Mouse (Mus musculus): ENCODE measurements around the gene Ldb3. TPM values are rescaled to one million over a fixed set of nuclear protein-coding genes. Genes with fewer than 3 reads are reported as not detected.

The Ldb3 gene
- not detected for polyA plus RNA-seq (2017; shearing (Covaris generic))

GRCm38 (mm10) chr14:34588498-34588897 is at the start of gene Ldb3:
TSS of gene Ldb3 (minus strand) at chr14:34588682.

GRCm38 (mm10) chr14:34599941-34600340 is 11.5 kb upstream of the Ldb3 start, which contains the start of gene Opn4:
TSS of gene Opn4 (minus strand) at chr14:34600142.

GRCm38 (mm10) chr14:34522701-34523100 is 65.8 kb downstream of the Ldb3 start, which contains the start of gene 9230112D13Rik:
TSS of gene 9230112D13Rik (minus strand) at chr14:34522801.

GRCm38 (mm10) chr14:34503325-34503647 is 85.2 kb downstream of the Ldb3 start, which contains the start of gene Bmpr1a:
TSS of gene Bmpr1a (minus strand) at chr14:34503341.

Other genes with a start within 250 kb of the Ldb3 start
- not detected for gene Fam25c, start 233.2 kb downstream of the Ldb3 start, polyA plus RNA-seq (2017; shearing (Covaris generic))
- not detected for gene Sncg, start 213.9 kb downstream of the Ldb3 start, polyA plus RNA-seq (2017; shearing (Covaris generic))
- 0.12 TPM for gene Mmrn2, start 213.2 kb downstream of the Ldb3 start, polyA plus RNA-seq (2017; shearing (Covaris generic))
- 0.37 TPM for gene Bmpr1a, start 85.3 kb downstream of the Ldb3 start, polyA plus RNA-seq (2017; shearing (Covaris generic))
- not detected for gene 9230112D13Rik, start 65.9 kb downstream of the Ldb3 start, polyA plus RNA-seq (2017; shearing (Covaris generic))
- not detected for gene Opn4, start 11.5 kb upstream of the Ldb3 start, polyA plus RNA-seq (2017; shearing (Covaris generic))
- gene Wapl, start 85.2 kb upstream of the Ldb3 start, polyA plus RNA-seq (2017; shearing (Covaris generic)) = 18.4 TPM
- not detected for gene Grid1, start 231.4 kb upstream of the Ldb3 start, polyA plus RNA-seq (2017; shearing (Covaris generic))

Measured in inflammation-experienced regulatory T-cells, adult 16 weeks (primary cell).